In genomic region chr4:151245068-151245797, GRCm38 (mm10) we compare ENCODE assay signal across 22 mouse cellular contexts.
DNase-seq lines count a peak whose midpoint lies in the region; ATAC-seq and TF ChIP-seq lines count a peak whose summit lies in the region.
"Had no signal": no experiment of that assay in that cellular context is flagged by ENCODE, and none has a peak within 500 bp of the region (broad histone marks: within the 10 kb centered on the region; RNA-seq: fewer than 3 reads in every experiment).

No protein-coding gene starts in this region.

- no peak overlapping the region for H3K4me3 ChIP-seq in hindbrain, embryonic 14.5 days (replicated peaks; ENCODE audit: low read length)
- no peak overlapping the region for H3K4me3 ChIP-seq in hindbrain, embryonic 11.5 days (ENCODE audit: low read depth, low read length)
- no peak overlapping the region for H3K4me3 ChIP-seq in lung, embryonic 14.5 days (ENCODE audit: low read depth, low read length)
- no peak overlapping the region for H3K4me3 ChIP-seq in forebrain, embryonic 16.5 days (replicated peaks; ENCODE audit: low read length)
- H3K4me3 ChIP-seq: forebrain, embryonic 13.5 days; gastrocnemius, adult 2 months; hindbrain, embryonic 12.5 days; layer of hippocampus, adult 2 months; left cerebral cortex, adult 2 months; limb, embryonic 12.5 days; liver, embryonic 15.5 days; megakaryocyte, embryonic 14.5 days; neural tube, embryonic 13.5 days had no signal

- H3K36me3 ChIP-seq in hindbrain, embryonic 14.5 days (replicated peaks; ENCODE audit: control insufficient read depth, insufficient read depth) = no peaks in the 10 kb centered on the region
- no peaks in the 10 kb centered on the region for H3K36me3 ChIP-seq in hindbrain, embryonic 11.5 days (ENCODE audit: control insufficient read depth, insufficient read depth, low read length)
- H3K36me3 ChIP-seq in lung, embryonic 14.5 days (ENCODE audit: insufficient read depth) = no peaks in the 10 kb centered on the region
- no peaks in the 10 kb centered on the region for H3K36me3 ChIP-seq in forebrain, embryonic 16.5 days (ENCODE audit: control insufficient read depth, insufficient read depth)
- H3K36me3 ChIP-seq: hindbrain, embryonic 12.5 days; limb, embryonic 12.5 days; liver, embryonic 15.5 days; neural tube, embryonic 13.5 days had no signal

- no peak for ATAC-seq in hindbrain, embryonic 14.5 days (ENCODE audit: low FRiP score)
- ATAC-seq in hindbrain, embryonic 11.5 days (ENCODE audit: low FRiP score) = no peak
- ATAC-seq in lung, embryonic 14.5 days (ENCODE audit: insufficient read depth) = 0 out of 2 replicates have a peak, but pooled peaks have one; percentile 44
- ATAC-seq in forebrain, embryonic 16.5 days = no peak
- no peak for ATAC-seq in megakaryocyte-erythroid progenitor cell, adult 5-6 weeks (replicated peaks; ENCODE audit: low FRiP score, low TSS enrichment, poor library complexity, severe bottlenecking)
- ATAC-seq: forebrain, embryonic 13.5 days had no signal

- DNase-seq in hindbrain, embryonic 14.5 days (ENCODE audit: low spot score) = no peak
- no peak for DNase-seq in hindbrain, embryonic 11.5 days (ENCODE audit: low spot score)
- peak; percentile 67 for DNase-seq in lung, embryonic 14.5 days
- no peak for DNase-seq in lung, postnatal 25 days (ENCODE audit: low spot score)
- peak; percentile 20 for DNase-seq in embryo, embryonic 9.5 days (ENCODE audit: extremely low spot score)
- no peak for DNase-seq in ovary, postnatal 36 days (ENCODE audit: low spot score)
- DNase-seq: cerebellum, adult 11-12 months; gastrocnemius, adult 2 months; kidney, adult 2 months; lung, postnatal 10 days; right cerebral cortex, postnatal 25 days had no signal

- WGBS in hindbrain, embryonic 14.5 days = 59% methylated on average over 7 of the region's 7 CpGs
- WGBS in hindbrain, embryonic 11.5 days = 58% methylated on average over 7 of the region's 7 CpGs
- 49% methylated on average over 7 of the region's 7 CpGs for WGBS in lung, embryonic 14.5 days
- 71% methylated on average over 7 of the region's 7 CpGs for WGBS in forebrain, embryonic 16.5 days

- no peak overlapping the region for H3K4me2 ChIP-seq in hindbrain, embryonic 14.5 days (replicated peaks)
- no peak overlapping the region for H3K4me2 ChIP-seq in hindbrain, embryonic 11.5 days (replicated peaks; ENCODE audit: low read depth, low read length)
- no peak overlapping the region for H3K4me2 ChIP-seq in lung, embryonic 14.5 days
- no peak overlapping the region for H3K4me2 ChIP-seq in forebrain, embryonic 16.5 days (ENCODE audit: low read length)
- H3K4me2 ChIP-seq: forebrain, embryonic 13.5 days; hindbrain, embryonic 12.5 days; limb, embryonic 12.5 days; liver, embryonic 15.5 days; neural tube, embryonic 13.5 days had no signal

- no peaks in the 10 kb centered on the region for H3K27me3 ChIP-seq in hindbrain, embryonic 14.5 days (ENCODE audit: control insufficient read depth, insufficient read depth, low read length)
- H3K27me3 ChIP-seq in hindbrain, embryonic 11.5 days (ENCODE audit: control insufficient read depth, insufficient read depth, low read length) = no peaks in the 10 kb centered on the region
- H3K27me3 ChIP-seq in lung, embryonic 14.5 days (ENCODE audit: insufficient read depth, low read length) = no peaks in the 10 kb centered on the region
- H3K27me3 ChIP-seq in forebrain, embryonic 16.5 days (replicated peaks; ENCODE audit: control insufficient read depth, insufficient read depth, low read length) = no peaks in the 10 kb centered on the region
- H3K27me3 ChIP-seq: forebrain, embryonic 13.5 days; liver, embryonic 15.5 days; megakaryocyte, embryonic 14.5 days had no signal

- no peak for TF ChIP-seq CTCF in lung, embryonic 14.5 days (IDR thresholded peaks at IDR 0.05; ENCODE audit: low read depth)

- no peak overlapping the region for H3K9ac ChIP-seq in hindbrain, embryonic 14.5 days
- H3K9ac ChIP-seq in hindbrain, embryonic 11.5 days (ENCODE audit: low read depth, low read length) = no peak overlapping the region
- H3K9ac ChIP-seq in lung, embryonic 14.5 days = no peak overlapping the region
- no peak overlapping the region for H3K9ac ChIP-seq in forebrain, embryonic 16.5 days (replicated peaks; ENCODE audit: low read depth, low read length)
- H3K9ac ChIP-seq: forebrain, embryonic 13.5 days; hindbrain, embryonic 12.5 days; limb, embryonic 12.5 days; liver, embryonic 15.5 days; neural tube, embryonic 13.5 days had no signal

- no peaks in the 10 kb centered on the region for H3K9me3 ChIP-seq in hindbrain, embryonic 14.5 days (ENCODE audit: control insufficient read depth, low read length)
- no peaks in the 10 kb centered on the region for H3K9me3 ChIP-seq in hindbrain, embryonic 11.5 days (ENCODE audit: control insufficient read depth, low read length)
- no peaks in the 10 kb centered on the region for H3K9me3 ChIP-seq in lung, embryonic 14.5 days (ENCODE audit: low read depth, low read length)
- H3K9me3 ChIP-seq in forebrain, embryonic 16.5 days (ENCODE audit: control insufficient read depth, low read length) = no peaks in the 10 kb centered on the region; the same call in 1 of the 2 replicates
- H3K9me3 ChIP-seq: hindbrain, embryonic 12.5 days; neural tube, embryonic 13.5 days had no signal

- H3K4me1 ChIP-seq in hindbrain, embryonic 14.5 days (replicated peaks; ENCODE audit: control insufficient read depth, insufficient read depth, low read length) = peaks cover 25% of the 10 kb centered on the region
- H3K4me1 ChIP-seq in hindbrain, embryonic 11.5 days (replicated peaks; ENCODE audit: control insufficient read depth, insufficient read depth, low read length) = peaks cover 11% of the 10 kb centered on the region
- no peaks in the 10 kb centered on the region for H3K4me1 ChIP-seq in lung, embryonic 14.5 days (ENCODE audit: insufficient read depth)
- H3K4me1 ChIP-seq in forebrain, embryonic 16.5 days (replicated peaks; ENCODE audit: control insufficient read depth, insufficient read depth, low read length) = 0 out of 2 replicates have a peak, but pooled peaks cover 5% of the 10 kb centered on the region
- H3K4me1 ChIP-seq: limb, embryonic 12.5 days; liver, embryonic 15.5 days; megakaryocyte, embryonic 14.5 days had no signal

- H3K27ac ChIP-seq in hindbrain, embryonic 14.5 days = peak overlapping the region; percentile 32; the same call in 1 of the 2 replicates
- H3K27ac ChIP-seq in hindbrain, embryonic 11.5 days (ENCODE audit: low read depth, low read length) = no peak overlapping the region
- no peak overlapping the region for H3K27ac ChIP-seq in lung, embryonic 14.5 days (ENCODE audit: low read depth)
- H3K27ac ChIP-seq in forebrain, embryonic 16.5 days (ENCODE audit: low read length) = no peak overlapping the region
- H3K27ac ChIP-seq: forebrain, embryonic 13.5 days; gastrocnemius, adult 2 months; hindbrain, embryonic 12.5 days; layer of hippocampus, adult 2 months; left cerebral cortex, adult 2 months; limb, embryonic 12.5 days; liver, embryonic 15.5 days; stomach, postnatal 0 days had no signal

Comparison
In these comparisons a context has a peak if more than half of its experiments do, and no peak if none do; other contexts are left out.
1. DNase-seq: peak in lung, embryonic 14.5 days (single experiment) and embryo, embryonic 9.5 days (single experiment); none in hindbrain, embryonic 14.5 days (single experiment), hindbrain, embryonic 11.5 days (single experiment), lung, postnatal 25 days (single experiment) and ovary, postnatal 36 days (single experiment).